Mouse (Mus musculus) gastrocnemius, adult 2 months (tissue): ENCODE results near the gene Ston2. TPM values are rescaled to one million over a fixed set of nuclear protein-coding genes. Genes with fewer than 3 reads are reported as not detected.

Experiments used
- DNase-seq: peaks from one replicate; pipeline ENCODE4 v3.0.0; 2022
- H3K27ac ChIP-seq: fragments of 200-600 bp; 2 replicates; pipeline ENCODE4 v1.8.1; 2022; ENCODE audit warnings: mild to moderate bottlenecking
- H3K4me3 ChIP-seq: fragments of 200-600 bp; 2 replicates; pipeline ENCODE4 v1.8.1; 2022; ENCODE audit warnings: mild to moderate bottlenecking, moderate library complexity
- CTCF ChIP-seq: fragments of 200-600 bp; IDR thresholded peaks from 2 replicates; pipeline ENCODE4 v1.8.1; 2022; ENCODE audit warnings: antibody characterized with exemption, mild to moderate bottlenecking, moderate library complexity
- intact Hi-C: fragments of 180-260 bp; cut with DNase I; formaldehyde crosslinking; loops from one replicate; pipeline ENCODE4 v1.15.1; 2025
- long read RNA-seq, 2 experiments: library from polyadenylated mRNA; stranded (forward); transcript quantifications; one replicate each; pipeline ENCODE4 v2.0.0; 2021
- total RNA-seq, 2 experiments: library from RNA; stranded (reverse); gene quantifications; 2 replicates each; pipeline ENCODE4 v1.2.3; 2021

Ston2 gene
- total RNA-seq = 10 to 100 TPM; 53.3 to 61.6 TPM
- long read RNA-seq, experiment 1, full-length matches to known transcripts = 1 of 3 reads
- long read RNA-seq, experiment 1, partial matches to known transcripts = 0 of 3 reads
- long read RNA-seq, experiment 1, other reads (novel, unspliced or antisense) = 2 of 3 reads
- long read RNA-seq, experiment 2, full-length matches to known transcripts = 1 of 5 reads
- long read RNA-seq, experiment 2, partial matches to known transcripts = 0 of 5 reads
- long read RNA-seq, experiment 2, other reads (novel, unspliced or antisense) = 4 of 5 reads

GRCm38 (mm10) chr12:91787959-91788437 lies at the start of gene Ston2:
Ston2 (minus strand) TSS chr12:91788387.
- no peak for TF ChIP-seq CTCF
- no peak within 1 kb of the TSS for H3K27ac ChIP-seq
- H3K4me3 ChIP-seq = no peak within 1 kb of the TSS
- intact Hi-C loops = no loop called here
- DNase-seq = no peak

- no peak for TF ChIP-seq CTCF
- peak; percentile 63 for DNase-seq
- H3K4me3 ChIP-seq = no peak overlapping the region
- peak overlapping the region; percentile 57 for H3K27ac ChIP-seq
- intact Hi-C loops = no loop called here
These were observed 49.3 kb upstream of the Ston2 start for GRCm38 (mm10) chr12:91837401-91838065.

- no peak for TF ChIP-seq CTCF
- no peak for DNase-seq
- intact Hi-C loops = no loop called here
- Histone ChIP-seq H3K27ac (no peak overlapping the region), H3K4me3 (no peak overlapping the region)
These were observed 45.7 kb upstream of the Ston2 start for GRCm38 (mm10) chr12:91833939-91834333.

- no peak for DNase-seq
- intact Hi-C loops = no loop called here
- Histone ChIP-seq H3K4me3 (no peak overlapping the region), H3K27ac (no peak overlapping the region)
- TF ChIP-seq CTCF = no peak
These were observed 45.2 kb upstream of the Ston2 start for GRCm38 (mm10) chr12:91833237-91833938.

- no peak overlapping the region for H3K27ac ChIP-seq
- intact Hi-C loops = no loop called here
- DNase-seq = no peak
- TF ChIP-seq CTCF = no peak
- no peak overlapping the region for H3K4me3 ChIP-seq
These were observed 43.2 kb upstream of the Ston2 start for GRCm38 (mm10) chr12:91831410-91831809.

- Histone ChIP-seq H3K4me3 (no peak overlapping the region), H3K27ac (no peak overlapping the region)
- intact Hi-C loops = no loop called here
- no peak for TF ChIP-seq CTCF
- DNase-seq = no peak
These were observed 32.3 kb upstream of the Ston2 start for GRCm38 (mm10) chr12:91820461-91820860.

- Histone ChIP-seq H3K27ac (no peak overlapping the region), H3K4me3 (no peak overlapping the region)
- no peak for DNase-seq
- TF ChIP-seq CTCF = no peak
- intact Hi-C loops = loop anchor here (5.0 kb wide), 1 partner anchor 416 kb away; no protein-coding TSS in a partner anchor
These were observed 30.5 kb upstream of the Ston2 start for GRCm38 (mm10) chr12:91818726-91819125.

- DNase-seq = peak; percentile 65
- TF ChIP-seq CTCF = peak; percentile 87
- intact Hi-C loops = loop anchor here (5.0 kb wide), 1 partner anchor 414 kb away; no protein-coding TSS in a partner anchor
- no peak overlapping the region for H3K27ac ChIP-seq
- H3K4me3 ChIP-seq = no peak overlapping the region
These were observed 27.8 kb upstream of the Ston2 start for GRCm38 (mm10) chr12:91815990-91816389.

GRCm38 (mm10) chr12:91815552-91815951 lies 27.4 kb upstream of the Ston2 start:
- TF ChIP-seq CTCF = no peak
- intact Hi-C loops = loop anchor here (5.0 kb wide), 1 partner anchor 413 kb away; no protein-coding TSS in a partner anchor
- no peak overlapping the region for H3K27ac ChIP-seq
- DNase-seq = no peak
- no peak overlapping the region for H3K4me3 ChIP-seq

- no peak for TF ChIP-seq CTCF
- no peak for DNase-seq
- no peak overlapping the region for H3K27ac ChIP-seq
- intact Hi-C loops = no loop called here
- no peak overlapping the region for H3K4me3 ChIP-seq
These were observed 20.7 kb upstream of the Ston2 start for GRCm38 (mm10) chr12:91808911-91809310.

GRCm38 (mm10) chr12:91807761-91808160 lies 19.6 kb upstream of the Ston2 start:
- no peak overlapping the region for H3K27ac ChIP-seq
- no peak for TF ChIP-seq CTCF
- intact Hi-C loops = no loop called here
- no peak overlapping the region for H3K4me3 ChIP-seq
- DNase-seq = no peak

GRCm38 (mm10) chr12:91807095-91807494 lies 18.9 kb upstream of the Ston2 start:
- TF ChIP-seq CTCF = no peak
- Histone ChIP-seq H3K27ac (no peak overlapping the region), H3K4me3 (no peak overlapping the region)
- DNase-seq = no peak
- intact Hi-C loops = no loop called here

GRCm38 (mm10) chr12:91804262-91804661 lies 16.1 kb upstream of the Ston2 start:
- intact Hi-C loops = no loop called here
- DNase-seq = no peak
- TF ChIP-seq CTCF = no peak
- H3K4me3 ChIP-seq = no peak overlapping the region
- H3K27ac ChIP-seq = no peak overlapping the region
